Mouse (Mus musculus) myocyte (in vitro differentiated cells): ENCODE results near the gene Mylk. TPM values are rescaled to one million over a fixed set of nuclear protein-coding genes. Genes with fewer than 3 reads are reported as not detected.

Experiments used
- H3K27me3 ChIP-seq: one replicate; pipeline ENCODE4 v1.6.1; 2011; ENCODE audit not compliant: control insufficient read depth, insufficient read depth, insufficient read length
- H3K36me3 ChIP-seq: one replicate; pipeline ENCODE4 v1.6.1; 2011; ENCODE audit not compliant: control insufficient read depth, insufficient read depth
- H3K4me2 ChIP-seq: one replicate; pipeline ENCODE4 v1.6.1; 2011; ENCODE audit warnings: low read depth, control low read depth
- H3K4me3 ChIP-seq: one replicate; pipeline ENCODE4 v1.5.1; 2011; ENCODE audit warnings: mild to moderate bottlenecking, control low read depth, moderate library complexity
- H3K79me2 ChIP-seq: one replicate; pipeline ENCODE4 v1.6.1; 2011; ENCODE audit not compliant: control insufficient read depth, insufficient read depth
- H3ac ChIP-seq: one replicate; pipeline ENCODE4 v1.6.1; 2011; ENCODE audit not compliant: control insufficient read depth, insufficient read length
- CEBPB ChIP-seq: IDR thresholded peaks from 2 replicates; pipeline ENCODE4 v1.6.1; 2011; ENCODE audit warnings: mild to moderate bottlenecking, moderate library complexity; ENCODE audit not compliant: poor library complexity, insufficient read depth, severe bottlenecking
- E2F4 ChIP-seq: IDR thresholded peaks from one replicate; pipeline ENCODE4 v1.6.1; 2011; ENCODE audit warnings: mild to moderate bottlenecking, control low read depth, moderate library complexity; ENCODE audit not compliant: insufficient read depth
- MAX ChIP-seq: IDR thresholded peaks from one replicate; pipeline ENCODE4 v1.6.1; 2011; ENCODE audit warnings: low read depth, mild to moderate bottlenecking, control low read depth
- MYOD1 ChIP-seq, 3 experiments: IDR thresholded peaks; one replicate each; pipeline ENCODE4 v1.6.1; 2011; ENCODE audit warnings: control low read depth in 2 of 3, low read depth in 2 of 3, mild to moderate bottlenecking in 2 of 3, moderate library complexity in 1 of 3; ENCODE audit not compliant: insufficient read length in 2 of 3, control insufficient read depth in 1 of 3
- MYOG ChIP-seq, 3 experiments: IDR thresholded peaks; one replicate each; pipeline ENCODE4 v1.6.1; 2011; ENCODE audit warnings: control low read depth in 2 of 3, low read depth in 2 of 3, mild to moderate bottlenecking in 2 of 3; ENCODE audit not compliant: insufficient read length in 2 of 3, control insufficient read depth in 1 of 3, insufficient read depth in 1 of 3
- POLR2A ChIP-seq: IDR thresholded peaks from one replicate; pipeline ENCODE4 v1.6.1; 2011; ENCODE audit warnings: low read depth, mild to moderate bottlenecking, control low read depth, moderate library complexity; ENCODE audit not compliant: insufficient read length
- POLR2AphosphoS2 ChIP-seq: IDR thresholded peaks from one replicate; pipeline ENCODE4 v1.6.1; 2011; ENCODE audit warnings: low read depth, control low read depth; ENCODE audit not compliant: insufficient read length
- REST ChIP-seq: IDR thresholded peaks from one replicate; pipeline ENCODE4 v1.6.1; 2011; ENCODE audit warnings: mild to moderate bottlenecking, control low read depth, moderate library complexity; ENCODE audit not compliant: insufficient read depth, insufficient read length
- SRF ChIP-seq: IDR thresholded peaks from one replicate; pipeline ENCODE4 v1.6.1; 2011; ENCODE audit warnings: low read depth; ENCODE audit not compliant: control insufficient read depth, insufficient read length
- TCF12 ChIP-seq: IDR thresholded peaks from one replicate; pipeline ENCODE4 v1.6.1; 2011; ENCODE audit warnings: mild to moderate bottlenecking, control low read depth; ENCODE audit not compliant: poor library complexity, insufficient read depth, severe bottlenecking
- TCF3 ChIP-seq: IDR thresholded peaks from one replicate; pipeline ENCODE4 v1.6.1; 2011; ENCODE audit warnings: low read depth, control low read depth; ENCODE audit not compliant: insufficient read length
- USF1 ChIP-seq: IDR thresholded peaks from one replicate; pipeline ENCODE4 v1.6.1; 2011; ENCODE audit warnings: low read depth, mild to moderate bottlenecking, control low read depth, moderate library complexity
- polyA plus RNA-seq: library from polyadenylated mRNA; unstranded; fragments of >200 nt; fragmentation: generic; extraction: Trizol; gene quantifications from one replicate; pipeline ENCODE4 v1.2.1, GENCODE M21; 2012; ENCODE audit warnings: missing spikeins

Gene Mylk
- polyA plus RNA-seq, 1 experiment = 2.1 TPM

- no peaks in the 10 kb centered on the region for H3K36me3 ChIP-seq
- H3K4me3 ChIP-seq = no peak overlapping the region
- H3K4me2 ChIP-seq = no peak overlapping the region
- no peaks in the 10 kb centered on the region for H3K79me2 ChIP-seq
- H3ac ChIP-seq = no peak overlapping the region
- H3K27me3 ChIP-seq = no peaks in the 10 kb centered on the region
- TF ChIP-seq SRF (no peak), POLR2A (no peak), MAX (no peak), TCF3 (no peak), REST (no peak), CEBPB (no peak), MYOD1 (IDR thresholded peaks at IDR 0.05; ENCODE audit: control insufficient read depth in 1 of 3, insufficient read length in 2 of 3, low read depth in 2 of 3) (no peak), E2F4 (no peak)
Measured at GRCm38 (mm10) chr16:34960866-34961582, 216.0 kb downstream of the Mylk start.

- Histone ChIP-seq H3K79me2 (no peaks in the 10 kb centered on the region), H3ac (no peak overlapping the region), H3K4me2 (no peak overlapping the region), H3K27me3 (no peaks in the 10 kb centered on the region), H3K4me3 (no peak overlapping the region), H3K36me3 (no peaks in the 10 kb centered on the region)
- TF ChIP-seq E2F4 = no peak
- no peak for TF ChIP-seq SRF
Measured at GRCm38 (mm10) chr16:34962322-34962721, 217.3 kb downstream of the Mylk start.

- Histone ChIP-seq H3K4me2 (no peak overlapping the region), H3K4me3 (no peak overlapping the region), H3ac (no peak overlapping the region), H3K36me3 (no peaks in the 10 kb centered on the region), H3K79me2 (no peaks in the 10 kb centered on the region), H3K27me3 (no peaks in the 10 kb centered on the region)
- TF ChIP-seq E2F4 (no peak), SRF (no peak), MAX (no peak)
Measured at GRCm38 (mm10) chr16:34963008-34963407, 218.0 kb downstream of the Mylk start.

GRCm38 (mm10) chr16:34966620-34967081, 221.6 kb downstream of the Mylk start:
- Histone ChIP-seq H3K79me2 (no peaks in the 10 kb centered on the region), H3ac (no peak overlapping the region), H3K36me3 (no peaks in the 10 kb centered on the region), H3K4me3 (no peak overlapping the region), H3K4me2 (no peak overlapping the region), H3K27me3 (peaks cover 17% of the 10 kb centered on the region)
- TF ChIP-seq REST (no peak), POLR2A (no peak), MYOD1 (IDR thresholded peaks at IDR 0.05; ENCODE audit: control insufficient read depth in 1 of 3, insufficient read length in 2 of 3, low read depth in 2 of 3) (no peak), TCF3 (no peak), CEBPB (no peak)

GRCm38 (mm10) chr16:34967120-34967800, 222.2 kb downstream of the Mylk start:
- Histone ChIP-seq H3K36me3 (no peaks in the 10 kb centered on the region), H3K79me2 (no peaks in the 10 kb centered on the region), H3K27me3 (peaks cover 21% of the 10 kb centered on the region), H3K4me3 (no peak overlapping the region), H3ac (no peak overlapping the region), H3K4me2 (no peak overlapping the region)
- TF ChIP-seq USF1 (no peak), MYOD1 (IDR thresholded peaks at IDR 0.05; ENCODE audit: control insufficient read depth in 1 of 3, insufficient read length in 2 of 3, low read depth in 2 of 3) (peak in 1 of 3 experiments; percentile 30), POLR2AphosphoS2 (no peak)

GRCm38 (mm10) chr16:34968181-34968580, 223.2 kb downstream of the Mylk start:
- H3K27me3 ChIP-seq = peaks cover 21% of the 10 kb centered on the region
- TF ChIP-seq MAX = no peak
- TF ChIP-seq TCF3 = no peak
- no peak for TF ChIP-seq SRF
- TF ChIP-seq E2F4 = no peak
- no peak for TF ChIP-seq POLR2AphosphoS2
- TF ChIP-seq MYOG (IDR thresholded peaks at IDR 0.05; ENCODE audit: control insufficient read depth in 1 of 3, insufficient read depth in 1 of 3, insufficient read length in 2 of 3, low read depth in 2 of 3) = no peak
- TF ChIP-seq USF1 = no peak
- TF ChIP-seq POLR2A = no peak
- no peak for TF ChIP-seq CEBPB
- no peak for TF ChIP-seq MYOD1 (IDR thresholded peaks at IDR 0.05; ENCODE audit: control insufficient read depth in 1 of 3, insufficient read length in 2 of 3, low read depth in 2 of 3)
- TF ChIP-seq REST = no peak
- TF ChIP-seq TCF12 = no peak
- no peaks in the 10 kb centered on the region for H3K79me2 ChIP-seq
- H3ac ChIP-seq = no peak overlapping the region
- H3K36me3 ChIP-seq = no peaks in the 10 kb centered on the region
- no peak overlapping the region for H3K4me3 ChIP-seq
- no peak overlapping the region for H3K4me2 ChIP-seq
